Mouse (Mus musculus) limb, embryonic 11.5 days (tissue): ENCODE data around the gene Capn3. TPM values are rescaled to one million over a fixed set of nuclear protein-coding genes. Genes with fewer than 3 reads are reported as not detected.

Experiments
- ATAC-seq: fragments of 200-750 bp; cut with Nextera tagmentation; 2 replicates; pipeline ENCODE4 v1.8.0; 2017; ENCODE audit warnings: low read depth; ENCODE audit not compliant: insufficient number of reproducible peaks, low FRiP score, low TSS enrichment
- DNase-seq: peaks from one replicate; pipeline ENCODE4 v3.0.0-alpha.2; 2015; ENCODE audit warnings: low spot score
- H3K27ac ChIP-seq: fragments of 300-500 bp; sonication (generic); replicated peaks from 2 replicates; pipeline ENCODE4 v1.5.1; 2014; ENCODE audit warnings: low read depth, mild to moderate bottlenecking, low read length
- H3K27me3 ChIP-seq: fragments of 300-500 bp; sonication (generic); 2 replicates; pipeline ENCODE4 v1.6.1; 2014; ENCODE audit warnings: mild to moderate bottlenecking, low read length, mixed read lengths; ENCODE audit not compliant: control insufficient read depth, insufficient read depth
- H3K36me3 ChIP-seq: fragments of 300-500 bp; sonication (generic); 2 replicates; pipeline ENCODE4 v1.6.1; 2014; ENCODE audit warnings: mild to moderate bottlenecking, low read length, moderate library complexity, mixed read lengths; ENCODE audit not compliant: control insufficient read depth, insufficient read depth
- H3K4me1 ChIP-seq: fragments of 300-500 bp; sonication (generic); 2 replicates; pipeline ENCODE4 v1.6.1; 2014; ENCODE audit warnings: low read length, mixed read lengths; ENCODE audit not compliant: control insufficient read depth, insufficient read depth
- H3K4me2 ChIP-seq: fragments of 300-500 bp; sonication (generic); 2 replicates; pipeline ENCODE4 v1.6.1; 2014; ENCODE audit warnings: low read depth, mild to moderate bottlenecking, moderate library complexity; ENCODE audit not compliant: severe bottlenecking
- H3K4me3 ChIP-seq: fragments of 300-500 bp; sonication (generic); 2 replicates; pipeline ENCODE4 v1.5.1; 2014; ENCODE audit warnings: low read depth, low read length
- H3K9ac ChIP-seq: fragments of 300-500 bp; sonication (generic); 2 replicates; pipeline ENCODE4 v1.6.1; 2014; ENCODE audit warnings: mild to moderate bottlenecking, low read length
- H3K9me3 ChIP-seq: fragments of 300-500 bp; sonication (generic); 2 replicates; pipeline ENCODE4 v1.6.1; 2016; ENCODE audit warnings: low read length; ENCODE audit not compliant: control insufficient read depth
- WGBS: fragments of 180-500 bp; shearing (Covaris S2); extraction: QIAGEN DNeasy Blood & Tissue Kit; methylation state at CpG from one replicate; pipeline ENCODE4 v1.1.7; 2014; 5-methylcytosine and 5-hydroxymethylcytosine counted together
- polyA plus RNA-seq: library from polyadenylated mRNA; unstranded; fragments of >200 nt; fragmentation: Nextera tagmentation; extraction: Ambion mirVana; gene quantifications from 2 replicates; pipeline ENCODE4 v1.2.1, GENCODE M21; 2014

Gene Capn3
- polyA plus RNA-seq, 1 experiment from 2014 or later: 0.95 TPM

DNA sequence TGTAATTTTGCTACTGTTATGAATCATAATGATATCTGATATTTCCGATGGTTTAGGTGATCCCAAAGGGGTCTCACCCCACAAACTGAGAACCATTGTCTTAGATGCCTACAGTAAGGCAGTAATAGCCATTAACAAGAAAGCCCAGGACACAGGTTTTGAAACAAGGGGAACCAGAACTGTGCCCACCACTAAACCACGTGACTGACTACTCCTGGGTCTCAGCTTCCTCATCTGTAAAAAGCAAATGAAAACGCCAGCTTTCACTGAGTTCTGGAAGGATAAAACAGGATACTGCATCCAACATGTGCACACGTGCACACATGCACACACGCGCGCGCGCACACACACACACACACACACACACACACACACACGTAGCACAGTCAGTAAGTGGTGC lies 13.9 kb downstream of the Capn3 start:
- Histone ChIP-seq H3K36me3 (no peaks in the 10 kb centered on the region), H3K9ac (no peak overlapping the region), H3K27me3 (no peaks in the 10 kb centered on the region), H3K27ac (no peak overlapping the region), H3K4me3 (no peak overlapping the region), H3K4me1 (no peaks in the 10 kb centered on the region), H3K9me3 (no peaks in the 10 kb centered on the region), H3K4me2 (no peak overlapping the region)
- ATAC-seq (no peak), DNase-seq (no peak)
- 91% methylated on average over 10 of the region's 10 CpGs for WGBS

DNA sequence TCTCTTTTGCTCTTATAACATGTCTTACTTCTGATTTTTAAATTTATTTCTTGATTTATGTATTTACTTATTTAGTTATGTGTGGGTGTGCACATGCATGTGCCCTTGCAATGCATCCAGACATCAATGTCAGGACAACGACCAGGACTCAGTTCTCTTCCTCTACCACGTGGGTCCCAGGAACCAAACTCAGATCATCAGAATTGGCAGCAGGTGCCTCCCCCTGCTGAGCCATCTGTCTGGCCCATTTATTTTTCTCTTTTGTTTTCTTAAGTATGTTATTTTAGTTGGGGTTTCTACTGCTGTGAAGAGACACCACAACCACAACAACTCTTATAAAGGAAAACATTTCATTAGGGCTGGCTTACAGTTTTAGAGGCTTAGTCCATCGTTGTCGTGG lies 15.0 kb downstream of the Capn3 start:
- Histone ChIP-seq H3K4me3 (no peak overlapping the region), H3K4me2 (no peak overlapping the region), H3K9ac (no peak overlapping the region), H3K27me3 (no peaks in the 10 kb centered on the region), H3K36me3 (no peaks in the 10 kb centered on the region), H3K4me1 (no peaks in the 10 kb centered on the region), H3K9me3 (no peaks in the 10 kb centered on the region), H3K27ac (no peak overlapping the region)
- DNase-seq (no peak), ATAC-seq (no peak)
- WGBS: 86% methylated on average over 4 of the region's 4 CpGs

DNA sequence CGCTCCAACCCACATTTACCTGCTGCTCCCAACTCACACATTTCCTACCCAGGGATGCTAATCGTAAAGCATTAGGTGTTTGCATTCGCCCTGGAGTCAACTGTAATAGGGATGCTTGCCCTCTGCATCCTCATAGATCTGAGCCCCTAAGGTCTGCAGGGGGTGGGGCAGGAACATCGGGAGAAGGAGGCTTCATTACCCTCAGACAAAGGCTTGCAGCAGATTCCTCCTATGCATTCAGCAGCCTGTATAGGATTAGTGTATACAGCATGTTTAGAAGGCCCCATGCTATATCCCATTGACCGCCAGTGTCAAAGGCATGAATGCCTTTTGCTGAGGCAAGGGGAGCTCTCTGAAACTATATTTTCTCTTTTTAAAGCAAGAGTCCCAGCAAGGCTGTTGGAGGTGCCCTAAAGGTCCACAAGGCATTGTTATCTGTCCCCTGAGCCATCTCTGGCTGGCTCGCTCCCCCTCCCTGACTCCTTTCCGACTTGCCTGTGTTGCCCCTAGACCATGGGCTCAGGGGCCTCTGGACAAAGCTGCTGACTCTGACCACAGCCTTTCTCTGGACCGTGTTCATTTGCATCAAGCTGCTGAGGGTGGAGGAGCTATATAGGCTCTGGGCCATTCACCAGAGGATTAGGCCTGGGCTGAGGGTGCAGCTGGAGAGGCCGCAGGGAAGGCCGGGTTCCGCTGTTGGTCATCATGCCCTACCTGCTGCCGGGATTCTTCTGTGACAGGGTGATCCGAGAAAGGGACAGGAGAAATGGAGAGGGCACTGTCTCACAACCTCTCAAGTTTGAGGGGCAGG lies 20.7 kb downstream of the Capn3 start:
- no peak for DNase-seq
- H3K4me3 ChIP-seq: no peak overlapping the region
- no peaks in the 10 kb centered on the region for H3K27me3 ChIP-seq
- H3K4me1 ChIP-seq: no peaks in the 10 kb centered on the region
- no peak overlapping the region for H3K9ac ChIP-seq
- ATAC-seq: no peak
- H3K4me2 ChIP-seq: no peak overlapping the region
- H3K36me3 ChIP-seq: no peaks in the 10 kb centered on the region
- no peak overlapping the region for H3K27ac ChIP-seq
- no peaks in the 10 kb centered on the region for H3K9me3 ChIP-seq
- WGBS: 82% methylated on average over 13 of the region's 13 CpGs

DNA sequence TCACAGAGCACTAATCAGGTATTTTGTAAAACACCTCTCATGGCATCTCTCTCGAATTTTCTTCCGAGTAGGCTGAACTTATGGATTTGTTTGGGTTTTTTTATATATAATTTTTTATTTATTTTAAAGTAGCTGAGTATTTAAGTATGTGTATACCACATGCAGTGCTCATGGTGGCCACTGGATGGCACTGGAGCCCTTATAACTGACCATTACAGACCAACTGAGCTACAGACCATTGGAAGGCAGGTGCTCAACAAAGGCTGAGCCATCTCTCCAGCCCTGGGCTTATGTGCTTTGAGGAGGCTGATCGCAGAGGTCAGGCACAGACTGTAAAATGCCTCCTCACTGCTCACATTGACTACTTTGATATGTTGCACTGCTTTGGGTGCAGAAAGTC lies 22.8 kb downstream of the Capn3 start:
- 62% methylated on average over 3 of the region's 3 CpGs for WGBS
- Histone ChIP-seq H3K36me3 (no peaks in the 10 kb centered on the region), H3K27ac (no peak overlapping the region), H3K4me2 (no peak overlapping the region), H3K4me1 (no peaks in the 10 kb centered on the region), H3K27me3 (no peaks in the 10 kb centered on the region), H3K9me3 (no peaks in the 10 kb centered on the region), H3K4me3 (no peak overlapping the region), H3K9ac (no peak overlapping the region)
- ATAC-seq: no peak
- DNase-seq: peak; percentile 73

DNA sequence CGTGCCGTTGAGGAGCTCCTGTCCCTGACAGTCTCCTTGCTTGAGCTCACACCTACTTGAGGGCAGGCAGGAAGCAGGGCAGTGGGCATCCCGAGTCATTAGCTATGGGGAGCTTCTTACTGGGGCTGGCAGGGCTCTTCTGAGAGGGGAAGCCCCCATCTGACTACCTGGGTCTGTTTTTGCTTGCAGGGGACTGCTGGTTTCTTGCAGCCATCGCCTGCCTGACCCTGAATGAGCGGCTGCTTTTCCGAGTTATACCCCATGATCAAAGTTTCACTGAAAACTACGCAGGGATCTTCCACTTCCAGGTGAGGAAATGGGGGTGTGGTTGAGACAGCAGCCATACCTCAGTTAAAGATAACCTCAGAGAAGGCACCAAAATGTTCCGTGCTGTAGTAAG lies 26.1 kb downstream of the Capn3 start:
- H3K9me3 ChIP-seq: no peaks in the 10 kb centered on the region
- no peaks in the 10 kb centered on the region for H3K4me1 ChIP-seq
- no peaks in the 10 kb centered on the region for H3K36me3 ChIP-seq
- H3K9ac ChIP-seq: no peak overlapping the region
- no peaks in the 10 kb centered on the region for H3K27me3 ChIP-seq
- DNase-seq: no peak
- no peak for ATAC-seq
- no peak overlapping the region for H3K27ac ChIP-seq
- H3K4me3 ChIP-seq: no peak overlapping the region
- H3K4me2 ChIP-seq: no peak overlapping the region
- 66% methylated on average over 8 of the region's 8 CpGs for WGBS

DNA sequence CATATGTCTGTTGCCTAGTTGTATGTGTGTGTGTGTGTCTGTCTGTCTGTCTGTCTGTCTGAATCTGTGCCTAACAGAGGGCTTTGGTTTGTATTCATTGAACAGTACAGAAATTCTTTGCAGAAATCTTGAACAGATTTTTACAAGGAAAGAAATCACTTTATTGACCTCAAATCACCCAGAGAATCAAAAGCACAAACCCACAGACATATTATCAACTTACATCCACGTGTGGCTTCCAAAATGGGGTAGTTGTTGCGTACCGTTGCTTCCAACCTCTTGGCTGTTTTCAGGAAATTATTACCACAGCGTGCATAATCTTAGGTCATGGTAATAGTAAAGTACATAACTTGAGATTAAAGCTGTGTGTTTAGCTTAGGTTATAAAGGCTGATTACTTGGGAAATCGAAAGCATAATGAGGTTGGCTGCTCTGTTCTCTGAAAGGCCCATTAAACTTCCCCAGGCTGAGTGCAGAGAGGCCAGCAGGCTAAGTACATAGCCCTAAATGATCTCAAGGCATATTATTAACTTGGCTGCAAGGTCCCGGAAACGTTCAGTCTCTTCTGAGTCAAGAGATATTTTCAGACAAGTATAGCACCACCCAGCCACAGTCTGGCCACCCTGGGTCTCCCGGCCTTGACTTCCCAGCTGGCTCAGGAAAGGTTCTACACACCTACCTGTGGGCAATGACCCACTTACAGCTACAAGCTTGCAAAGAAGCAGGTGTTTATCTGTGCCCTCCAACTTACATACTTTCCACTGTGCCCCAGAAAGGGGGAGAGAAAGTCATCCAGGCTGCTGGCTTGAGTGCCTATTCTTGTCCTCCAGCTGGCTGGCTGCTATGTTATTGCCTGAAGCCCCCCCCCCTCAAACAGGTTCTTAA lies 26.9 kb downstream of the Capn3 start:
- H3K4me1 ChIP-seq: no peaks in the 10 kb centered on the region
- no peak for DNase-seq
- no peak overlapping the region for H3K9ac ChIP-seq
- H3K27me3 ChIP-seq: no peaks in the 10 kb centered on the region
- H3K4me2 ChIP-seq: no peak overlapping the region
- no peak overlapping the region for H3K27ac ChIP-seq
- H3K4me3 ChIP-seq: no peak overlapping the region
- no peaks in the 10 kb centered on the region for H3K9me3 ChIP-seq
- 73% methylated on average over 8 of the region's 8 CpGs for WGBS
- H3K36me3 ChIP-seq: no peaks in the 10 kb centered on the region
- no peak for ATAC-seq

DNA sequence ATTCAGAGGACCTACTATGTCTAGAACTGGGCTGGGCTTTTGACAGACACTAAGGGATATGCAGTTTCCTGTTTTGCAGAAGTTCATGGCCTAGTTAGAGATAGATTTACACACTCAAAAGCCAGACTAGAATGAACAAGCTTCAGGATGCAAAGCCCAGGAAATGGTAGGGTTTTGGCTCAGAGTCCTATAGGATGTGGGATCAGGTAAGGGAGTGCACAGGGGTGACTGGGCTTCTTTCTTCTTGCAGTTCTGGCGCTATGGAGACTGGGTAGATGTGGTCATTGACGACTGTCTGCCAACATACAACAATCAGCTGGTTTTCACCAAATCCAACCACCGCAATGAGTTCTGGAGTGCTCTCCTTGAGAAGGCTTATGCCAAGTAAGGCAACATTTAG lies 28.4 kb downstream of the Capn3 start:
- Histone ChIP-seq H3K9ac (no peak overlapping the region), H3K36me3 (no peaks in the 10 kb centered on the region), H3K9me3 (no peaks in the 10 kb centered on the region), H3K4me3 (no peak overlapping the region), H3K27me3 (no peaks in the 10 kb centered on the region), H3K27ac (no peak overlapping the region), H3K4me2 (no peak overlapping the region), H3K4me1 (no peaks in the 10 kb centered on the region)
- ATAC-seq: no peak
- DNase-seq: no peak
- 78% methylated on average over 3 of the region's 3 CpGs for WGBS

DNA sequence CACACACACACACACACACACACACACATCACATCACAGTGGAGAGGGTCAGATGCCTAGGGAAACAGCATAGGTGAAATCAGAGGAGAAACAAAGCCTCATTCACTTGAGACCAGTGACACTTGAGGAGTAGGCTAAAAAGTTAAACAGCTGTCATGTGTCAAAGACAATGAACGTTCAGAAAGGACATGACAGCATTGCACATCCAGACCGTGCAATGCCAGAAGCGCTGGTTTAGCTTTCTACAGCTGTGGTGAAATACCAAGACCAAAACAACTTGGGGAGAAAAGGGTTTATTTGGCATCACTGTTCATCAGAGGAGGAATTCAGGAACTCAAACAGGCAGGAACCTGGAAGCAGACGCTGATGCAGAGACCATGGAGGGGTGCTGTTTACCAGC lies 37.4 kb downstream of the Capn3 start:
- H3K36me3 ChIP-seq: no peaks in the 10 kb centered on the region
- H3K9me3 ChIP-seq: no peaks in the 10 kb centered on the region
- no peak overlapping the region for H3K4me2 ChIP-seq
- H3K4me1 ChIP-seq: no peaks in the 10 kb centered on the region
- DNase-seq (no peak), ATAC-seq (no peak)
- 74% methylated on average over 4 of the region's 4 CpGs for WGBS
- H3K27ac ChIP-seq: no peak overlapping the region
- no peak overlapping the region for H3K4me3 ChIP-seq
- no peaks in the 10 kb centered on the region for H3K27me3 ChIP-seq
- H3K9ac ChIP-seq: no peak overlapping the region
